Mouse (Mus musculus): ENCODE measurements around the gene Bag6.
A peak's percentile ranks its signal among the peaks of the same experiment; 100 is the strongest.

Bag6 gene

DNA sequence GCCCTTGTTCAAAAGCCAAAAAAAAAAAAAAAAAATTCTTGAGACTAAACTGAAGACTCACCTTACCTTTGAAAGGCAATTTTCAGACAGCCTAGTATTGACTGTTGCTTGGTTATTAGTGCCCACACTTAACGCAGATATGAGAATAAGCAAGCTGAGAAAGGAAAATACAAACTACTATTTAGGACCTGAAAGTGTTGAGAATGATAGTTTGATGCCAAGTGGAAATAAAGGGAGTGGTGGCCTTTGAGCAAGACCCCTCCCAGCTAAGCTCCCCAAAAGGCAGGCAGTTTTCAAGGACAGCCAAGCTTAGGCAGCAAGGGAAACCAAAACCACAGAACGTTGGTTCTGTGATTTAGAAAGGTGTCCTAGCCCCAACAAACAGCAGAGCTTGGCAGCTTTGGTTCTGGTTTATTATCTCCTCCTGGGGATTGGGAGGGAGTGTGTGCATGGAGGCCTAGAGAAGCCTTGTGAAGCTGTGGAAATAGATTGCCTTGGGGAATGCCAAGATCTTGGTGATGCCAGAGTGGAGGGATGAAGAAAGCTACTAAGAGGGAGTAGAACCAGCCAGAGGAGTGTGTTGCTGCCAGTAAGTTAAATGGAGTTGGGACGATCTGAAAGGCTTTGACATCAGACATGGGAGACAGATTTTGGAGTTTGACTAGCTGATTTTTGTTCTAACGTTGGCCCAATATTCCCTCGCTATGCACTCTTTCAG, 13.1 kb downstream of the Bag6 start:
- no peak for DNase-seq

DNA sequence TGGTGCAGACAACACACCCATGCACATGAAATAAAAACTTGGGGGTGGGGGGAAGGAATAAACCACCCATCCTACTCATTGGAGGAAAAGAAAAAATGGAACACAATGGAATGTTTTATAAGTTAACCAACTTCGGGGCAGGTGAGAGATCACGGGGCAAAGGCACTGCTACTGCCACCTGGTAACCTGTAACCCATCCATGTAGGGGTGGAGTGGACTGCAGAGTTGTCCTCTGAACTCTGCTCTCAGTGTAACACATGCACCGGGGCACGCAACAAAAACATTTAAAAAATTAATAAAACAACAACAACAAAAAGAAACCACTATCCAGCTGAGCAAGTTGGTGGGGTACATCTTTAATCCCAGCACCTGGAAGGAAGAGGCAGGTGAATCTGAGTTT, 17.1 kb downstream of the Bag6 start:
- no peak for DNase-seq

DNA sequence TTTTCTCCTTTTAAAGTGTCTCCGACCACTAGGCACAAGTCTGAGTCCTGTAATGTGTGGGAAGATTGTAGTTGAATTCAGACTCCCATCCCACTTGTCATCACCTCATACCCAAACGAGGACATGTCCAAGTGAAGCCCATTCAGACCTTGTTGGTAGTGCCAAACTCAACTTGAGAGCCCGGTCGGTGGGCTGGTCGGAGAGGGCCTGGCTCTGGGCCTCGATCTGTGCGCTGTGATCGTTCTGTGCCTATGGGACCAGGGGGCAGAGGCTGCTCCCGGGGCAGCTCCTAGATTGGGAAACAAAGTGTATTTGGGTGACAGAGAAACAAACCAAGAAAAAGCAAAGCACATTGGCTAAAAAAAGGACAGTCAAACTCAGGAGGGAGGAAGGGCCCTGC, 18.1 kb downstream of the Bag6 start:
- DNase-seq: no peak

DNA sequence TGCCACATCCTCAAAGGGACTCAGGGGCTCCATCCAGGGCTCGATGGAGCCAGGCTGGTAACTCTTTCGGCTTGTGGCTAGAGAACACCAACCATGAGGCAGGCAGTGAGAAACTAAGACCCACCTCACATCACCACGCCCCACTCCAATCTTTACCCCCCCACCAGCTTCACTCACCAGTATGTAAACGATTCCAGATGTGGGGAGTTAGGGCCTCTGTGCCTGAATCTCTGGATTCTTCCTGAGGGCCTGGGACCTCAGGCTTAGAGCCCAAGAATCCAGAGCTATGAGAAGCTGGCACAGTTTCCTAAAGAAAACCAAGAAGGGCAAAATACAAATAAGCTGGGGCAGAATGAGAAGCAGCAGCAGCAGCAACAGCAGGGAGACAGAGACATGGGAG, 19.0 kb downstream of the Bag6 start:
- no peak for DNase-seq

DNA sequence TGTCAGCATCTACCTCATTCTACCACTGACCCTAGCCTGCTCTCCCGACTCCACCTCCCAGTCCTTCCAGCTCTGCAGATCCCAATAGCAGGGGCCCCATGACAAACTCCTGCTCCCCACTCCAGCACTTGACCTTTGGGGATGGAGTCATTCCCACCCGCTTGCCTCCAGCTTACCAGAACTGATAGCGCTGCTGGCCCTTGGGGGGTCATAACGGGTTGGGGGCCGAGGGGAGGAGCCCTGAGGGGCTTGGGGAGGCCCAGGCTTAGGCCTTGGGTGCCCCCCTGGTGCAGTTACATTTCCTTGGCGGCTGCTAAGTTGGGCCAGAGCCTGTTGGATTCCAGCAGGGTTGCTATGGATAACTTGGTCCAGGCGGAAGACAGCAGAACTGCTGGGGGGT, 19.6 kb downstream of the Bag6 start:
- DNase-seq: no peak

DNA sequence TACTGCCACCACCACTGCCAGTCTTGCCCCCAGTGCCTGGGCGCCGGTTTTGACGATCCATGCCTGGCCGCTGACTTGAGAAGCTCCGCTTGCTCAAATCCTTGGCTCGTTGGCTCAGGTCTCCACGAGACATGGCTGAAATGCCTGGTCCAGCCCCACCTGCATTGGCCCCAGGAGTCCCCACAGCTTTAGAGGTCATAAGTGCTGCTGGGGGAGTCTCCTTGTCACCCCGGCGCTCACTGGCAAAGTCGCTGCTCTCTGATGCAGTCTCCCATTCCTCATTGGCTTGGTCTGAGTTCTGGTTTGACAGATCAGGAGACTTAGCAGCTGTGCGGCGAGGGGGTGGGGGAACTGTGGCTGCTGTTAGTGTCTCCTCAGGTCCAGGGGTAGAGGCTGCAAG, 20.5 kb downstream of the Bag6 start:
- DNase-seq: no peak

DNA sequence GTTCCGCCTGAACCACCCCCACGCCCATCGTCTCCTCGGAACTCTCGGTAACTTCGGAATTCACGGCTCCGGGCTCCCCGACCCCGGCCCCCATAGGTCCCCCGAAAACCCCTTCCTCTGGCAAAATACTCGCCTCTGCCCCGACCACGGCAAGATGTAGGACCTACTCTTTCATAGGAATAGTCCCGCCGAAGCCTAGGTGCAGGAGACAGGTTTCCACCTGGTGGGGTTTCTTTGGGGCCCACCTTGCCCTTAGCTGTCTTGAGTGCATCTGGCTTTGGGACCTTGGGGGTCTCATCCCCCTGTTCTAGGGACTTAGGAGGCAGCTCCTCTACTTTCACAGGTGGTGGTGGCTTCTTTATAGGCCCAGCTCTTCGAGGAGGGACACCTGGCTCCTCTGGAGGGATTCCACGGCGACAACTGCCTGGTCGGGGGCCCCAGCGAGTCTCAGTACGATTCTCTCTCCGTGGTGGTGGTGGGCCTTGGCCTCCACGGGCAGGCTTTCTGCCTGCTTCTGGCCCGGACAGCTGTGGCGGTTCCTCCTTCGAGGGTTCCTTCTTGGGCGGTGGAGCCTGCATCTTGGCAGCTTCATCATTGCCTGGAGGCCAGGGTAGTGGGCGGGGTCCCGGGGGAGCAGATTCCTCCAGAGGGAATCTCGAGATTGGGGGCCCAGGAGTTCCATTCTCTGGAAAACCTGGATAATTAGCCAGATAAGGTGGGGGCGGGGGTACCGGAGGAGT, 21.7 kb downstream of the Bag6 start:
- no peak for DNase-seq

DNA sequence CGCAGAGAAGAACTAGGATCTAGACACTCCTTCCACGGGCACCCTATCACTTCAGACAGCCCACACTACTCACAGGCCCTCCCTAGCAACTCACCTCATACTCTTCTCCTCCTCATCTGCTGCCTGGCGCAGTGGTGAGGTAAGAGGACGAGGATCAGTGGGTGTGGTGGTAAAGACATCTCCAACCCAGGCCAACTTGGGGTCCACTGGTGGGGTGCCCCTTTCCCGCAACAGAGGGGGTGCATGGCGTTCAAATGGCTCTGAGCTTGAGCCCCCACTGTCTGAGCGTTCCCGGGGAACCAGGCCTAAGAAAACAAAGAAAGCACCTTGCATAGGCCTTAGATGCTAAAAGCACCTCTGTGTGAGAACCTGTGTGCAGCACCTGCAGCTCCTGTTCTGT, 22.3 kb downstream of the Bag6 start:
- no peak for DNase-seq

DNA sequence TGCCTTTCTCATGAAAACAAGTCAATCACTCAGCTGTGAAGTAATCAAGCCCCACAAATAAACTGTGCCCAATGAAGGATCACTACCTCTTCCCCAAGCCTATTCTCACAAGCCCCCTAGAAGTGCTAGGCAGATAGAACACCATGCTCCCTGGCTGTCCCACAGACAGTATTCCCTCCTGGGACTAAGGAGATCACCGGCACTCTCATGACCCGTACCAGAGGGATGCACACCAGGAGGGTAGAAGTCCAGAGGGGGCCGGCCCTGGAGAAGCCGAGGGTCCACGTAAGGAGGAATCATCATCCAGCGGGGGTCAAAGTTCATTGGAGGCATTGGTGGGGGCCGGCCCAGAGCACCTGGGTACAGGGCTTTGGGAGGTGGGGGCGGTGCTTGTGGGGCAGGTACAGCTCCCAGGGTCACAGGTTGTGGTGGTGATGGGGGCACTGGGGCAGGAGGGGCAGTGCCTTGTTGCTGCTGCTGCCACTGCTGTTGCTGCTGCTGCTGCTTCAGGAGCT, 22.7 kb downstream of the Bag6 start:
- DNase-seq: no peak

DNA sequence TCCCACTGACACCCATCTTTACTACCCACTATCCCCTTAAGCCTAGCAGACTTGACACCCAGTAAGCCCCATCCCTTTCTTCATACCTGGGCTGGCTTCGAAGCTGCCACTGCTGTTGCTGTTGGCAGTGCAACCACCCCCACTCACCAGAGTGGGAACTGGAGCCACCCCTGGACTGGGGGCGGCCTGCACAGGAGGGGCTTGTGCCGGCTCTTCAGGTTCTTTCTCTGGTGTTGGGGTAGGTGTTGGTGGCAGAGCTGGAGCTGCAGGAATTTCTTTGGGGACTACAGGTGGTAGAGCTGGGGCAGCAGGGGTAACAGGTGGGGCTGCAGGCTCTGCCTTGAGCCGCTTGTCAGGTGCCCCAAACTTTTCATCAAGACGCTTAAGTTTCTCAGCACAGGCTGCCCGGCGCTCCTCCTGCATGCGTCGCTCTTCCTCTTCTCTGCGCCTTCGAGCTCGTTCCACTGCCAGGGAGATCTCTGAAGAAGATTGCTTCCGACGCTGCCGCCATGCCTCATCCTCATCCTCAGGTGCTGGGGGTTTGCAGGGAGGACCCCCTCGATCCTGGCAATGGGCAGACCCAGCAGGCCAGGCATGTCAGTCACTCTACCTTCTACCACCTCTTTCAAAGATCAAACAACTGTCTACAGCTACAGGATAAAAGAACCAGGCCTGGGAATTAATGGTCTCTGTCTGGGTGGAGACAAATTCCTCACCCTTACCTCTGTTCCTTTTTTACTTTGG, 24.0 kb downstream of the Bag6 start:
- no peak for DNase-seq

DNA sequence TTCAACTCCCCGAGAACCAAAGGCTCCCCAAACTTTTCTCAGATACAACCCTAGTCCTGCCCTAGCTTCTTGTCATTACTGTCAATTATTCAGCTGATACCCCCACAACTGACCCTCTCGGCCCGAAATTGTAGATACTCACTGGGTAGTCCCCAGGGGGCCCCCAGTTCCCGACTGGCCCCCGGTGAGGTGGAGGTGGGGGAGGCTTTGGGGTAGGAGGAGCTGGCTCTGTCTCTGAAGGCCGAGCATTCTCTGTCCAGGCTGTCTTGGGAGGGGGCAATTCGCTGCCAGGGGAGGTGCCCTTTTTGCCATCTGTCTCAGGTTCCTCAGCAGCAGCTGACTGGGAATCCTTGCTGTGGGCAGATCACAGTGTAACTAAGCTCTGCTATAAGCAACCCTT, 24.7 kb downstream of the Bag6 start:
- no peak for DNase-seq

DNA sequence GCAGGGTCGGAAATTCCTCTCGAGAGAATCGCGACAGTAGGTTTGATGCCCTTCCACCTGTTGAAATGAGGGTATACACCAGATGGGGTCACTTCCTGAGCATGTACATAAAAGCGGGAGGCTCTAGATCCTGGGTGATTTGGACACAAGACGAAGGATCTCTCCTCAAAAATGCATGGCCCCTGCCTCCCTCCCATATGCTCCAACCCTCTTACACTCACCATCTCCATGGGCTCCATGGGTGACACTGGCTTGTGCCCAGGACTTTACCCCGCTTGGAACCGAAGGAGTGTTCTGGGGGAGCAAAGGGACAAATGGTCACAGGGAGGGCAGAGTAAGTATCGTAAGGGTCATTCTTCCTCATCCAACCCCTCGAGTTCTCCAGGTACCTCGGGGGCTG, 26.4 kb downstream of the Bag6 start:
- DNase-seq: no peak

DNA sequence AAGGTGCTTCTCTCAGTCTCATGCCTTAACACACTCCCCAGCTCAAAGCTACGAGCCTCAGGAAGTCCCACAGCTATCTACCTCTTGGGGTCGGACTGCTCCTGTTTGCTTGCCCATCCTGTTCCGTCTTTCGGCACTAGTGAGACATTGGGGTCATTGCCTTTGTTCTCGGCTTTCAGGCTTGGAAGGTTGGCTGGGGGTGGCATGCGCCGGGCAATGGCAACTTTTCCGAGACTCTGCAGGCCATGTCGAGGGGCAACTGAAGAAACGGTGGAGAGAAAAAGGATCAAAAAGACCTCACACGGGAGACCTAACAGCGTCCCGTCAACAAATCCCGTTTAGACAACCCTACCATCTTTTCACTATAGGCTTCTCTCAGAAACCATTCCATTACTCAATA, 27.1 kb downstream of the Bag6 start:
- no peak for DNase-seq

DNA sequence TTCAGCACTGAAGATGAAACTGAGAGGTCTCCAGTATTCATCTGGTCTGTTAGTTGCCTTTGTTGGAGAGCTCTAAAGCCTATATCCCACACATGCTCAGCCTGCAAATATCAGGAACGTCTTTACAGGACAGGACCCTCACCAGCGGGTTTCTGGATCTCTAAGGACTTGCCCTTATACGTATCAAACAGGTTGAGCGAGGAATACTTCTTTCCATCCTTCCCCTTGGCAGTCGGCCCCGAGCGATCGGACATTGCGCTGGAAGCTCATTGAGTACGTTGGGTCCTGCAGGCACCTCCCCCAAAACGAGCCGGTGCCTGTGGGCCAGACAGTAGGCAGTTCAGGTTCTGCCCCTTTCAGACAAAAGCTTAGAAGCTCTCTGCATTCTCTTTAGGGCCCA, 27.8 kb downstream of the Bag6 start:
- no peak for DNase-seq

DNA sequence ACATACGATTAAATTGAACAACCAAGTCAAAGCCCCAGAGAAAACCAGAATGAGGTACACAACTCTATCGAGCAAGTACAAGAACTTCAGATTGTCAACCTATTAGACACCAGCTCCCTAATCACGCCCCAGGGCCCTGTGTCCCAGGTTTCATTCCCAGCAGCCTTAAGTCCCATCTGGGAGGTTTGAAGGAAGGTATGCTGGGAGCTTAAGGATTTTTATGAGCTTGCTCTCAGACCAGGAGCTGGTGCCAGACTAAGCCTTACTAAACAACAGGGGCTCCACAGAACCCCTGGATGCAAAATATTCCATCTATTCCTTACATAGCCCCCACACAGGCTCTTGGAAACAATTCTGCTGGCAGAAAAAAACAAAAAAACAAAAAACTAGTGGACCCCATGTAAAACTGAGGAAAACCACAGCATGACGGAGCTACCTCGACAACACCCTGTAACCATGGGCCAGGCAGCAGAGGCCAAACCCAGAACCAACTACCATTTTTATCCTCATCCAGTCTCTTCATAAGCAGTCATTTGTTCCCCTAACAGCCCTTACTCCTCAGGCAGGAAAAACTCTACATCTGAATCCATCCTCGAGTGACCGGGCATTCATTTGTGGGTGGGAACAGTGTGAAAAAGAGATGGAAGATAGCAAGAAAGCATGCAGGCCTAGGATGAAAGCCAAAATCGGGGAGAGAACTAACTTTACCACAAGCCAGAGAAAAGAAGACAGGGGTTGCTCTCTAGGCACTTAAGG, 28.5 kb downstream of the Bag6 start:
- DNase-seq: no peak

DNA sequence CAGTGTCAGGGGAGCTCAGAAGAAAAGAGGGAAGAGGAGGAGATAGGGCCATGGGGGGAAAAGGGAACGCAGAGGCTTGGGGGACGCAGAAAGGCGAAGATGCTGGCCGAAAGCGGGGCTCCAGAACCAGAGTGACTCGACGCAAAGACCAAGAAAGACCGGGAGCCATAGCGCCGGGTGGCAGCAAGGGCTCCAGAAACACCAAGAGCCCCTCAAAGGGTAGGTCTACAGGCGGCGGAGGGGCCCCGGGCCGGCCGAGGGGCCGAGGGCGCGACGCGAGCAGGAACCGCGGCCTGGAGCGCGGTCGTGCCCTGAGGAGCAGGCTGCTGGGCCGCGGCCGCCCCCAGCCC, 29.2 kb downstream of the Bag6 start:
- DNase-seq: no peak

DNA sequence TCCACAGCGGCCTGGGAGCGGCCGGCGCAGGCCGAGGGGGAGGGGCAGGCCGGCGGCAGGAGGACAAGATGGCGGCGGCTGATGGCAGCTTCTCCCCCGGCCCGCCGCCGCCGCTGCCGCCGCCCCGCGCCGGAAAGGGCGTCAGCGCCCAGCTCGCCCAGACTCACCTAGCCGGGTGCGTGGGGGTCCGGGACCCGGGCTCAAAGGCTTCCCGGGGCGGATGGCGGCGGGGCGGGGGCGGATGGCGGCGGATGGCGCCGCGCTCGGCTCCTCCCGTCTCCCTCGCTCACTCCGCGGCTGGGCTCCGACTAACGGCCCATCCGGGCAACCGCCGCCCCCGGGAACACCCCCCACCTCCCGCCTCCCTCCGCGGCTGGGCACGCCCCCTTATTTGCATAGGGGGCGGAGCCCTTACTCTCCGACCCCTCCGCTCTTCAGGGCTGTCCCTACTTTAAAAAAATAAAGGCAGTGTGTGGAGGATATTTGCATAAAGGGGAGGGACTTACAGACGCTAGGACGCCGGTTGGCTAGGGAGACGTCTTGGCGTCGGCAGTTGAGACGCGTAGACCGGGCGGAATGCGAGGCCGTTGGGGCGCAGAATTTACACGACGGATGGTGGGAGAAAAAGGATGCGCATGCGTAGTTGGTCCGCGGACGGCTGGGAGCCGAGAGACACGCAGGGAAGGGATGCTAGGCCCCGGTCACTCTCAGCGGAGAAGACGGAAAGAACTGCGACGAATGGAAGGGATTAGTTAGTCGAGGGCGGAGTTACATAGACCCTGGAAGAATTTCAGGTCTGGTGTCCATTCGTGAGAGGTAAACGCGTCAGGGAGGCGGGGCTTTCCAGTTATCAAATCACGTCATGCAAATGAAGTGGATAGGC, 29.8 kb downstream of the Bag6 start, which contains the start of gene Prrc2a:
TSS of gene Prrc2a (minus strand) at position 330 of the 883 bp plus-strand sequence.
- DNase-seq: peak; percentile 100

DNA sequence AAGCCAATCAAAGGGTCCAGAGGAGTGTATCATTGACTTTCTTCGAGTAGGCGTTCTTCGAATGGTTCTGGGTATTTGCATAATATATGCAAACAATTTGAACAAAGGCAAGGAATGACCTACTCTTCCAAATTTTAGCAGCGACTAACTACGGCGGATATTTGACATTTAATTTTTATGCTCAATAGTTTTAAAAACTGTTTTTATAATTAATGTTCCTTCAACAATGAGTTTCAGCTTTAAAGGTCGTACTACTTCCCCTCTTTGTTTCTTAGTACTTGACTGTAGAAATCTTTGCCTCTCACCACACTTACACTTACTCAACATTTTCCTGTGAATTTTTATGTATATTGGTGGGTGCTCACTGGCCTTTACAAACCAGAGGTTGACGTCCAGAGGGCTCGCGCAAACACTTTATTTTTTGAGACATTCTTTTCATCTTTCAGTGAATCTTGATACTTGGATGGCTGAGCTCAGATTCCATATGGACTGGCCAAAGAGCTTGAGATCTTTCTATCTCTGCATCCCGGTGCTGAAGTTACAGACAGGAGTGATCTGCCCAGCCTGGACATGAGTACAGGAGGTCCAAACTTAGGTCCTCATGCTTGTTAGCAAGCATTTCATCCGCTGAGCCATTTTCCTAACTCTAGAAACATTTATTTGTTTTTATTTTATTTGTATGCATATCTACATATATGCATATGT, 30.6 kb downstream of the Bag6 start:
- DNase-seq: no peak

DNA sequence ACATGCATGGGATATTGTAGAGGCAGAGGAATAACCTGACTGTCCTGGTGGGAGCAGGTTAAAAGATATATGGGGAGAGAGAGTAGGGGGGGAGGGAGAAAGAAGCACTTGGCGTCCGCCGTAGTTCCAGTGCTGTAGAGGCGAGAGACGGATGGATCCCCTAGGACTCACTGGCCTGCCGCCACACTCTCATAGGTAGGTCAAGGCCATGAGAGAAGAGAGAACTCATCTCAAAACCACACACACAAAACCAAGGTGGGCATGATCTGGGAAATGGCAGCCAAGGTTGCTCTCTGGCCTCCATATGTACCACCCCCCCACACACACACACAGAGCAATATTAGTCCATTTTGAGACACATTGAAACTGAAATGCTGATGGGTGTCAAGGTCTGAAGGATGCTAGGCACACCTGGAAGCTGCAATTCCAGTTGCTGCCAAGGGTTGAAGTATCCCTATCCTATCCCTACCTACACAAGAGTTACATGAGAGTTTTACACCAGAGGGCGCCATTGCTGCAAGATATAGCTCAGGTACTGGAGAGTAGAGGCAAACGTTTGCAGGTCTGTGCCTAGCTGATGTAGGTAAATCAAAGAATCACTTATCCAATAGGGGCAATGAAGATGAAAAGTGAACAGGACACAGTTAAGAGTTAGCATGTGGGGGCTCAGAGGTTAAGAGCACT, 31.5 kb downstream of the Bag6 start:
- DNase-seq: peak; percentile 82

DNA sequence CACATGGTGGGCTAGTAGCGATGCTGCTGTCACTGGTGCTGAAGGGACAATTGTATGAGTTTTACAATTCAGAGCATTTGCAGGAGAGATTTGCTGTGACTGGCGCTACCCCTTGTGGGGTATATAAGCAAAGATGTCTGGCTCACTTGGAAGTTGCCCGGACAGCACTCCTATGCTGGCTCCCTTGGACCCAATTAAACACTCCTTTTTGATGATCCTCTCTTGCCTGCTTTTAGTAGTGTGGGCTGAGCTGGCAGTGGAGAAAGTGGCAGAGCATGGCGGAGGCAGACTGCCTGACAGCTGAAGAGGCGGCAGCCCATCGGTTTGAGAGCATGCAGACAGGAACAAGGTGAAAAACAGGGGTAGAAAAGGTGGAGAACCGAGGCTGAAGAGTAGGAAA, 32.8 kb downstream of the Bag6 start:
- DNase-seq: no peak
